Mouse (Mus musculus) kidney, postnatal 0 days (tissue): ENCODE results near the gene Dph2. TPM values are rescaled to one million over a fixed set of nuclear protein-coding genes. Genes with fewer than 3 reads are reported as not detected.
A peak's percentile ranks its signal among the peaks of the same experiment; 100 is the strongest.

Experiments
- ATAC-seq: fragments of 200-750 bp; cut with Nextera tagmentation; replicated peaks from 2 replicates; pipeline ENCODE4 v1.8.0; 2017; ENCODE audit warnings: low read depth, moderate number of reproducible peaks, moderate TSS enrichment, moderate library complexity; ENCODE audit not compliant: low FRiP score
- DNase-seq: peaks from one replicate; pipeline ENCODE4 v3.0.0-alpha.2; 2016; ENCODE audit warnings: low spot score
- H3K27ac ChIP-seq: fragments of 300-500 bp; sonication (generic); 2 replicates; pipeline ENCODE4 v1.5.1; 2014; ENCODE audit warnings: mild to moderate bottlenecking
- H3K27me3 ChIP-seq: fragments of 300-500 bp; sonication (generic); 2 replicates; pipeline ENCODE4 v1.6.1; 2014; ENCODE audit warnings: low read length, mixed read lengths; ENCODE audit not compliant: insufficient read depth
- H3K36me3 ChIP-seq: fragments of 300-500 bp; sonication (generic); 2 replicates; pipeline ENCODE4 v1.6.1; 2014; ENCODE audit warnings: low read length, mixed read lengths; ENCODE audit not compliant: insufficient read depth
- H3K4me1 ChIP-seq: fragments of 300-500 bp; sonication (generic); replicated peaks from 2 replicates; pipeline ENCODE4 v1.6.1; 2014; ENCODE audit warnings: antibody characterized with exemption, low read length, mixed read lengths; ENCODE audit not compliant: insufficient read depth
- H3K4me2 ChIP-seq: fragments of 300-500 bp; sonication (generic); 2 replicates; pipeline ENCODE4 v1.6.1; 2014; ENCODE audit warnings: mild to moderate bottlenecking, low read length, moderate library complexity, mixed read lengths
- H3K4me3 ChIP-seq: fragments of 300-500 bp; sonication (generic); replicated peaks from 2 replicates; pipeline ENCODE4 v1.5.1; 2014; ENCODE audit warnings: low read depth, low read length
- H3K9ac ChIP-seq: fragments of 300-500 bp; sonication (generic); 2 replicates; pipeline ENCODE4 v1.6.1; 2014; ENCODE audit warnings: low read depth, low read length
- H3K9me3 ChIP-seq: fragments of 300-500 bp; sonication (generic); replicated peaks from 2 replicates; pipeline ENCODE4 v1.6.1; 2016; ENCODE audit warnings: low read length, inconsistent platforms, mixed read lengths
- CTCF ChIP-seq: IDR thresholded peaks from 2 replicates; pipeline ENCODE4 v1.5.1; 2016; ENCODE audit warnings: antibody characterized with exemption, low read depth, mild to moderate bottlenecking, moderate library complexity
- whole genome bisulfite sequencing: fragments of 180-500 bp; shearing (Covaris S2); extraction: QIAGEN DNeasy Blood & Tissue Kit; methylation state at CpG from one replicate; pipeline ENCODE4 v1.1.7; 2014; 5-methylcytosine and 5-hydroxymethylcytosine counted together
- polyA plus RNA-seq: library from polyadenylated mRNA; unstranded; fragments of >200 nt; fragmentation: Nextera tagmentation; extraction: Ambion mirVana; gene quantifications from 2 replicates; pipeline ENCODE4 v1.2.1, GENCODE M21; 2015

Dph2 gene
- polyA plus RNA-seq, 1 experiment from 2014 or later, result 12.5 TPM

DNA sequence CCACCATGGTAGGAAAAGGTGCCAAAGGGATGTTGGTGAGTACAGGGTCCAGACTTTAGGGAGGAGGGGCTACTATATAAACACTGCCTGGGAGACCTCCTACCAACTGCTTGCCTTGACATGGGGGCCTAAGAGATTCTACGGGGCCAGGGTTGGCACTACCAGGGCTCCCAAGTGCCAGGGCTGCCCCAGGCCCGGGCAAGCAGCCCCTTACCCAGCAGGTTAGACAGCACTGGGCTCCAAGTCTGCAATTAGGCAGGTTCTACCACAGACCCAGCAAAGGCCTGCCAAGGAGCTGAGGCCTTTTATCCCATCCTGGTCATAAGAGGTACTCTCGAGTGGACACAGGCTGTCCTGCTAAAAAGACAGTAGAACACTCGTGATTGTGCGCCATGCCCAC, 48.7 kb downstream of the Dph2 start:
- Histone ChIP-seq H3K9me3 (no peaks in the 10 kb centered on the region), H3K36me3 (no peaks in the 10 kb centered on the region), H3K4me2 (no peak overlapping the region), H3K9ac (no peak overlapping the region), H3K27ac (no peak overlapping the region), H3K27me3 (no peaks in the 10 kb centered on the region), H3K4me3 (no peak overlapping the region), H3K4me1 (peaks cover 3% of the 10 kb centered on the region; the same call in 1 of the 2 replicates)
- no peak for TF ChIP-seq CTCF
- ATAC-seq (no peak), DNase-seq (no peak)
- 91% methylated on average over 5 of the region's 5 CpGs for WGBS

DNA sequence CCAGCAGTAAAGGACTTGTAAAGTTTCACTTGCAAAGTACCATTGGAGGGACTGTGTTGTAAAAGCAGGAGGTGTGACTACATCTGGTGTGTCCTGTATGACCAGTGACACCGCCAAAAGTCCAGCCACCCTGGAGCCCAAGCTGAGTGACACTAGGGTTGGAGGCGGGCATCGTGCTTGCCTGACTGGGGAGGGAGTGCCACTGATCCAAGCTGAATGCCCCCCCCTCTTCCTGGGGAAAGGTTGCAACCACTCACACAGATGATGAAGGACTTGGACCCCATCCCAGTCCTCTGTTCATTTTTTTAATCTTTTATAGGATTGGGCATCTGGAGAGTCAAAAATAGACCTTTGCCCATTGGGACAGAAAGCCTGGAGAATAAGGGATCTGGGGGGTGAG, 50.3 kb downstream of the Dph2 start:
- no peak for TF ChIP-seq CTCF

DNA sequence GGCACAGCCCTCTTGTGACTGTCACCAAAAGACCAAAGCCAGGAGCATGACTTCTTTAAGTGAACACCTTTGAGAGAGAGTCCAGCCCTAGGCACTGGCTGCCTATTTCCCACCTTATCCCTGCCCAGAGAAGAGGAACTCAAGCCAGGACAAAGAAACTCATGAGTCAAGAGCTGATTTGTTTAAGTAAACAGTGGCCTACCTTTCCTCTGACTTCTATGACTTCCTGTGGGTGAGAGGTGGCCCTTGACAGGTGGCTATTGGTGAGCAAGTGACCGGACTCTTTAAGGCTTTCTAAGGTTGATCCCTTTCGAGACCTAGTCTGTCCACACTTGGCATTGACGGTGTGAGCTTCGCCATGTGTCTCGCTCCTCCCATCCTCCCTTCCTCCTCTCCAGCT, 51.0 kb downstream of the Dph2 start:
- DNase-seq, result no peak
- Histone ChIP-seq H3K27ac (no peak overlapping the region), H3K27me3 (no peaks in the 10 kb centered on the region), H3K4me3 (no peak overlapping the region), H3K36me3 (no peaks in the 10 kb centered on the region), H3K9ac (no peak overlapping the region), H3K4me2 (no peak overlapping the region), H3K4me1 (peaks cover 9% of the 10 kb centered on the region; the same call in 1 of the 2 replicates), H3K9me3 (no peaks in the 10 kb centered on the region)
- no peak for TF ChIP-seq CTCF
- 79% methylated on average over 5 of the region's 5 CpGs for WGBS
- ATAC-seq, result no peak

More for the DNA sequence above, 50.3 kb downstream of the Dph2 start:
- H3K4me3 ChIP-seq, result no peak overlapping the region
- no peaks in the 10 kb centered on the region for H3K36me3 ChIP-seq
- H3K27ac ChIP-seq, result no peak overlapping the region
- H3K4me1 ChIP-seq, result peaks cover 9% of the 10 kb centered on the region; the same call in 1 of the 2 replicates
- H3K27me3 ChIP-seq, result no peaks in the 10 kb centered on the region
- no peak overlapping the region for H3K9ac ChIP-seq
- no peak overlapping the region for H3K4me2 ChIP-seq
- no peak for ATAC-seq
- DNase-seq, result no peak
- WGBS, result 48% methylated on average over 3 of the region's 3 CpGs
- H3K9me3 ChIP-seq, result no peaks in the 10 kb centered on the region

DNA sequence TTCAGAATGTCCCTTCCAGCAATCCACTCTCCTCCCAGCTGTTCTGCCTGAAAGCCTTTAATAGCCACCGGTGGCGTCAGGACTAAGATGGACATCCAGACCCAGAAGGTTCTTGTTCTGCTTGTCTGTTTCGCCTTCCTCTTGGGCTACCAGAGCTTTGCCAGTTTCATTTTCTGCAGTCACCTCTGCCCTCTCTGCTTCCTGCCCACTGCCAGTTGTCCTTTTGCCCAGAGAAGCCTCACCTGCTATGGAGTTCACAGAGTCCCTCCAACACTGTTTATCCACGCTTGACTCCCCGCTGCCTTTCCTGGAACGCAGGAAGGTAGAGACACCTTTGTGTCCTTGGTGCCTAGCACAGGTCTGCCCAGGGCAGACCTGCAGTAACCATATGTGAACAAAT, 52.5 kb downstream of the Dph2 start:
- H3K27me3 ChIP-seq, result no peaks in the 10 kb centered on the region
- no peak overlapping the region for H3K4me2 ChIP-seq
- no peak for TF ChIP-seq CTCF
- H3K4me1 ChIP-seq, result peaks cover 9% of the 10 kb centered on the region; the same call in 1 of the 2 replicates
- WGBS, result 41% methylated on average over 6 of the region's 6 CpGs
- ATAC-seq, result no peak
- H3K36me3 ChIP-seq, result no peaks in the 10 kb centered on the region
- no peak overlapping the region for H3K9ac ChIP-seq
- H3K27ac ChIP-seq, result peak overlapping the region; percentile 62
- no peak overlapping the region for H3K4me3 ChIP-seq
- no peaks in the 10 kb centered on the region for H3K9me3 ChIP-seq
- peak; percentile 9 for DNase-seq

Other genes starting within 250 kb of the Dph2 start
- 46.6 and 49.3 TPM in 2 replicates for gene Dmap1, start 209.8 kb downstream of the Dph2 start, polyA plus RNA-seq
- gene Gm12845, start 167.6 kb downstream of the Dph2 start, polyA plus RNA-seq, result not detected in 2 replicates
- gene Klf17, start 126.4 kb downstream of the Dph2 start, polyA plus RNA-seq, result not detected in 2 replicates
- gene Slc6a9, start 57.5 kb downstream of the Dph2 start, polyA plus RNA-seq, result 8.6 and 9.0 TPM in 2 replicates
- gene Ccdc24, start 19.5 kb downstream of the Dph2 start, polyA plus RNA-seq, result 0.97 and 1.1 TPM in 2 replicates
- 17.1 and 18.2 TPM in 2 replicates for gene B4galt2, start 8.5 kb downstream of the Dph2 start, polyA plus RNA-seq
- 374 and 379 TPM in 2 replicates for gene Atp6v0b, start 4.7 kb downstream of the Dph2 start, polyA plus RNA-seq
- 27.9 and 31.5 TPM in 2 replicates for gene Ipo13, start 23.0 kb upstream of the Dph2 start, polyA plus RNA-seq
- gene Artn, start 37.7 kb upstream of the Dph2 start, polyA plus RNA-seq, result 2.6 and 2.8 TPM in 2 replicates
- gene St3gal3, start 242.9 kb upstream of the Dph2 start, polyA plus RNA-seq, result 6.7 and 8.1 TPM in 2 replicates